Mouse (Mus musculus) lung, adult 18-20 months (tissue): ENCODE data around the gene Ssbp4.
"Not testable (repeated sequence)": the region's sequence is repeated elsewhere in the genome, so short reads cannot be mapped to it uniquely, and the experiment has no call there.

Experiments
- DNase-seq, 2 experiments: peaks; one replicate each; pipeline ENCODE4 v3.0.0; 2022; ENCODE audit warnings: mixed read lengths in 2 of 2

Ssbp4 gene

GRCm38 (mm10) chr8:70606780-70607602, 1.7 kb downstream of the Ssbp4 start:
- DNase-seq: no peak

DNA sequence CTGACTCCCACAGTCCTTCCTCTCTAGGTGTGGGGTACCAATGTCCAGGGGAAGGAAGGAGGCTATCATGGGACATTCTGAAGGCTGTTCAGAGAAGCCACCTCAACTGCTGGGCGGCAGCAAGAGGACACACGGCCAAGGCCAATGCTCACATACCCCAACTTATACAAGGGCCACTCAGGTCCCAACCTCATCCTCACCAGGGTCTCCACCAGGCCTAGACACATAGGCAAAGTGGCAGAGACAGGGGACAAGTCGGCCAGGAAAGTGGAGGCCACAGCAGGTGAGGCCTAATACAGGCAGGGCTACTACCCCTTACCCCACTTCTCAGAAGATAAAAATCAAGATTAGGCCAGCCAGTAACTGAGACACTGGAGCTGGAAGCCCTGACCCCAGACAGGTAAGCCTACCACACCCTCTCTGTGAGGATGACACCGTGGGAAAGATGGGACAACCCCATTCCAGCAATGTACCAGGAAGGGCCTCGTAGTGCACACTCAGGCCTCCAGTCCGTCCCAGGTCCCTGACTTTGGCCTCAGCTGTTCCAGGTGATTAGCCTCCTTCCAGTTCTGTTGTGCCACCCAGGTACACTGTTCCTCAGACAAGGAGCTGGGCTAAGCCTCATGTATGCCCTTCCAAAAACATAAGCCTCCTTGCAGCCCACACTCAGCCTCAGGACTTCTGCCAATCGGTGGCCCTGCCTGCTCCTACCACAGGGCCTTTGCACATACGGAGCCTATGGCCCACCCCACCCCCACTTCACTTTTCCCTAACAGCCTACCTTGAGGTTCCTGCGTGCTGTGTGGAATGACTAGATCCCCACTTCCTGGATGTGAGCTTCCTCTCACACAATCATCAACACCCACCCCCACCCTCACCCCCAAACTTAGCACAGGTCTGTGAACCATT, 2.5 kb downstream of the Ssbp4 start:
- no peak for DNase-seq

DNA sequence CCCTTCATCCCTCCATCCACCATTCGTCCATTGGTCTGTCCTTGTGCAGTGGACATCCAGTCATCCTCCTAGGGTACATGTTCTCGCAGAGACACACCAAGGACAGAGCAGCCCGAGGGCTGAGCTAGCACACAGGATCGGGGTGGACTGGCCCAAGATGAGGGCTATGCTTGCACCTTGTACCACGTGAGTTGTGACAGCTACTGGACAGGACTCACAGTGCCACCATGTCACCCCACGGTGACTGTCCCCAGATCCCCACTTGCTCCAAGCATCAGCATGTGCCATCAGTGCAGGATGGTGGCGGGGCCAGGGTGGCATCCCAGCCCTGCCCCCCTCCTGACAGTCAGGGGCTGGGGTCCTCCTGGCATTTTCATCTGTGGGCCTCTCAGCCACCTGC, 4.1 kb downstream of the Ssbp4 start:
- no peak for DNase-seq

GRCm38 (mm10) chr8:70602139-70602811, 6.4 kb downstream of the Ssbp4 start:
- no peak for DNase-seq

GRCm38 (mm10) chr8:70601271-70601649, 7.4 kb downstream of the Ssbp4 start:
- peak; percentile 81 to 87 for DNase-seq

DNA sequence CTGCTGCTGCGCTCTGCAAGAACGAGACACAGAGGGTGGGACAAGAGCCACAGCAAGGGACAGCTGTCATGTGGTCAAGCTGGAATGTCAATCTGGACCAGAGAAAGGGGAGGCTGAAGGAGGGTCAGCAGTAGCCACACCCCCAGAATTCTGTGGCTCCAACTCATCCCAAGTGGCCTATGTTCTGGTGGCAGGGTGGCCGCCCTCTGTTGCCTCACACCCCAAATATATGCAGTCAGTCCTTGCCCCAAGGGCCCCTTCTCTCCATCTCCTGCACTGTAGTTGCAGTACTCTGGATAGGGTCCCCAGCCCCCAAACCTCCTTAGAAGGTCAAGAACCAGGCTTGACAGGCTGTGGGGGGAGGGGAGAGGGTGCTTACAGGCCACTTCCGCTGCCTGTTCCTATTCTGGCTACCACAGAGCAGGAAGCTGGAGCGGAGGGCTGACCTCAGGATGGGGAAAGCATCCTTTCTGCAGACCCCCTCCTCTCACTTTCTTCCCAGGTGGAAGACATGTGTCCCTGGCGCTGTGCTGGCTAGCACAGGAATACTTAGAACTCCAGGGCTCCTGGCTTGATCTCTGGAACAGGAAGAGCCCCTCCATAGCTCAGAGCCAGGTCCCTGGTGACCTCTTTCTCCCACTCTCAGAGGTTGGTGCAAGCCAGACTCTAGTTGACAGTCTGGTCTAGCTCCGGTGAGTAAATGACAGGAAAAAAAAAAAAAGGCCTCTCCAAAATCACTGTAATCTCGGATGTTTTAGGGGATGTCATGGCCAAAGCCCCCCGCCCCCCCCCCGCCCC, 8.0 kb downstream of the Ssbp4 start:
- peak in 1 of 2 experiments; percentile 43 for DNase-seq

- no peak for DNase-seq
These were observed 9.0 kb downstream of the Ssbp4 start for GRCm38 (mm10) chr8:70599507-70600290.

DNA sequence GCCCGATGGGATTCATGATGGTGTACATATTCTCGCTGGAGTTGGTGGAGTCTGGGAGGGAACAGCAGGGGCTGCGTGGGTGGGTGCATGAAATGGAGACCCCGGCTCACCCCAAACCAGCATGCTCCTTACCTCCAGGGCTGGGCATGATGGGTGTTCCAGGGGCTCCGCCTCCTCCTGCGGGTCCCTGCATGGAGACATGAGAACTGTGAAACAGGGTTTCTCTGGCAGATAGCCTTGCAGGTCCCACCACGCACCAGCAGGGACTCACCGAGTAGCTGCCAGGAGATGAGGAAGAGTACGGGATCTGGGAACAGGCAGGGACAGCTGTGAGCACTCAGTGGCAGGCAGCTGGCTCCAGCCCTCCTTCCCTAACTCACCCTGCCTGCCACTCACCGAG, 9.9 kb downstream of the Ssbp4 start:
- DNase-seq: no peak

DNA sequence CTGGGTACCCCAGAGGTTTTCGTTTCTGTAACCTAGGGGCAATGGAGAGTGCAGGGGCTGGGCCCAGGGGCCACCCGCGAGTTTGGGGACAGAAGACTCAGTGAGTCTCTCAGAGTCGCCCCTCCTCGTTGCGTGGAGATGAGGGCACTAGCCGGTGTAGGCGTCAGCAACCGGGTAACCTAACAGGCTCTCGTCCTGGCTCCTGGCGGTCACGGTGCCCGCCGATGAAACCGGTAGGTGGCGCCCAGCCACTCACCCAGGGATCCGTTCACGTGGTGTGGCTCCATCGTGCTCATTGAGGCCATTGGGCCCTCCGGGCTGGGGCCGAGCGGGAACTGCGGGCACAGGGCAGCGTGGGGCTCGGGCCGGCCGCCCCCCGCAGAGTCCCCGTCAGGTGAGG, 10.4 kb downstream of the Ssbp4 start:
- peak; percentile 81 to 88 for DNase-seq

DNA sequence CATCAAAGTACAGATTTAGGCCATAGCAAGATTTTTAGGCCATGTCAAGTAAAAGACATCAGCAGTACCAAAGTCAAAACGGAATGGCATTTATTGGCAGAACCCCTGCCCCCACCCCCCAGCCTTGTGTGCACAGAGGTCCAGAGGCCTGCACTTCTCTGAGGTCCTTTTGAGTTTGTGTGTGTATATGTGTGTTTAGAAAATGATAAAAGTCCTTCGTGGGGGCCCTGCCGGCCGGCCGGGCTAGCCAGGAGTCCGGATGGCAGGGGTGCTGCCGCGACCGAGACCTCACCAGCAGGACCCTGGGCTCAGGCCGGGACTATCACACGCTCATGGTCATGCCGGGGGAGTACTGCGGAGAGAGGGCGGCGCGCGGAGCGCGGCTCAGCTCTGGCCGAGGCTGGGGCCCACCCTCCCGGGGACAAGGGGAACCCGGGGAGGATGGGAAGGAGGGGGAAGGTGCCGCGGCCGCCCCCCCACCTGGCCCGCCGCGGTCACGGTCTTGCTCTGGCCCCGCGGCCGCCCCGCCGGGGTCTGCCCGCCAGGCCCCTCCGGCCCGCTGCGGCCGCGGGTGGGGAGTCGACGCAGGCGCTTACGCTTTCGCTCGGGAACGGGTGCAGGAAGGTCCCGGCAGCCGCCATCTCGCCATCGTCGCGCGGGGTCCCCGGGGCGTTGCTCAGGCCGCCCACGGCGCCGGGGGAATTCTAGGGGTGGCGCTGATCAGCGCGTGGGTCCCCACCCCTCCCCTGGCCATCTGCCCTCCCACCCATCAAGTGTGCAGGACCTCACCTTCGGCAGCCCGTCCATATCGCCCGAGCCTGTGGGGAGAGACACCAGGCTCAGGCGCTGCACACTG, 11.0 kb downstream of the Ssbp4 start:
- no peak for DNase-seq

- DNase-seq: no peak
These were observed 11.8 kb downstream of the Ssbp4 start for GRCm38 (mm10) chr8:70596775-70597416.

DNA sequence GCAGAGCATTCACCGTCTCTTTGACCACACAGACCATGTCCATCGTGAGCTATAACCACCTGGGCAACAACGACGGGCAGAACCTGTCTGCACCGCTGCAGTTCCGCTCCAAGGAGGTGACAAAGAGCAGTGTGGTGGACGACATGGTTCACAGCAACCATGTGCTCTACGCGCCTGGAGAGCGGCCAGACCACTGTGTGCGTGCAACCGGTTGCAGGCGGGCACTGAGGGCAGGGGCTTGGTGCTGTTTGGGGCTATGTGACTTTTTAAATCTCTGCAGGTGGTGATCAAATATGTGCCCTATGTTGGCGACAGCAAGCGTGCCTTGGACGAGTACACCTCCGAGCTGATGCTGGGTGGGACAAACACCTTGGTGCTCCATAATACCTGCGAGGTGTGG, 12.5 kb downstream of the Ssbp4 start:
- no peak for DNase-seq

- DNase-seq: no peak
These were observed 12.9 kb downstream of the Ssbp4 start for GRCm38 (mm10) chr8:70595811-70596210.

- peak; percentile 60 for DNase-seq
These were observed 13.8 kb downstream of the Ssbp4 start for GRCm38 (mm10) chr8:70594621-70595564.

GRCm38 (mm10) chr8:70593961-70594609, 14.6 kb downstream of the Ssbp4 start, which contains the start of gene Isyna1:
TSS of gene Isyna1 (plus strand) at chr8:70594373.
- DNase-seq: peak; percentile 92 to 94

DNA sequence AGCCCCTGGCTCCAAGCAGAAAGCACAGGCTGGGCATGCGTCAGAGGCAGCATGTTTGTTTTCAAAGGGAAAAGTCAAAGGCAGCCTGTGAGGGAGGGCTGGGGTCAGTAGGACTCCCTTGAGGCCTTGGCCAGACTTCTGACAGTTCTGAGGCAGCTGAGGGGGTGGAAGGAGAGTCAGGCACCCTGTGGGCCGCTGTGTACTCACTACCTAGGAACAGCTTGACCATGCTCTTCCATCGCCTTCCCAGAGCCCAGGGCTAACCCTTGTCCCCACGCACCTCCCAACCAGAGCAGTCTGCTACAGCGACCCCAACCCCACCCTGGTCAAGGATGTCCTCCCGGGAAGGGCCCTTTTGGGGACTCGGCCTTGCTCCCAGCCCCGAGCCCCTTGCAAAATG, 15.5 kb downstream of the Ssbp4 start:
- DNase-seq: peak in 1 of 2 experiments; percentile 37

DNA sequence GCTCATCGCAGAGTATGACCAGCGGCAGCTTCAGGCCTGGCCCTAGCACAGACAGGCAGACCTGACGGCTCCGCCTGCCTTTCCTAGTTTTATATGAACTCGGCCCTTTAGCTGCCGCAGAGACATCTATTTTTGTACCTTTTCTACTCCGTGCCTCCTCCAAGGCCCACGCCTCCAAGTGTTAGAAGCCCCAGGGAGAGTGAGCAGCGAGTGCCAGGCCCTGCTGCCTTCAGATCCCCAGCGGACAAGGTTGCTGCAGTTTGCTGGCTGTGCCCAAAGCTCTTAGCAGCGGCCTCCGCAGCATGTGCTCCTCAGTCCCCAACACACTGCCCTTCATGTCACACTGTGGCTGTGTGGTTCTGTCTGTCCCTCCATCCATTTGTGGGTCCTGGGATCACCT, 17.1 kb downstream of the Ssbp4 start:
- no peak for DNase-seq

- not testable (repeated sequence) for DNase-seq
These were observed 20.7 kb downstream of the Ssbp4 start for GRCm38 (mm10) chr8:70587955-70588354.
